Mouse (Mus musculus): ENCODE data around the gene Cpne7. TPM values are rescaled to one million over a fixed set of nuclear protein-coding genes. Genes with fewer than 3 reads are reported as not detected.

Gene Cpne7
- total and polyA plus RNA-seq, 3 experiments, result 3.5 to 4.5 TPM; not detected in 1

DNA sequence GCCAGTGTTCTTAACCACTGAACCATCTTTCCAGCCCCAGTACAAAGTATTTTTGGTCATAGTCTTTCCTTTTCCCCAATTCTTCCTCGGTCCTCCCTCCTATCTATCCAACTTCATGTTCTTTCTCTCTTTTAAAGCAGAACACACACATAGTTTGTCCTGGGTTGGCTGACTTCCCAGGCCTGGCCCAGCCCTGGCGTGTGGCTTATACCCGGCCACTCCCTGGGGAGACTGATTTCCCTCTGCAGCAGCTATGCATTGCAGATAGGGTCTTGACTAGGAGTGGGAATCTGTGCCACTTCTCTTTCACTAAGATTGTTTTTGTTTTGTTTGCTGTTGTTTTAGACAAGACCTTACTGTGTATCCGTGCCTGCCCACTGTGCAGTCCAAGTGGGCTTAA, 46.0 kb upstream of the Cpne7 start:
- Histone ChIP-seq H3K9me3 (replicated peaks; ENCODE audit: insufficient read depth, low read length) (no peaks in the 10 kb centered on the region), H3K4me3 (ENCODE audit: control insufficient read depth in 1 of 2, insufficient read depth in 1 of 2, low read depth in 2 of 2, low read length in 2 of 2) (no peak overlapping the region), H3K4me1 (ENCODE audit: control insufficient read depth in 1 of 2, insufficient read depth in 2 of 2, low read length in 2 of 2) (peaks cover 0 to 8% of the 10 kb centered on the region in 2 experiments; a peak in 3 of 4 replicates), H3K27ac (ENCODE audit: control insufficient read depth, low read depth, low read length) (no peak overlapping the region), H3K9ac (ENCODE audit: control insufficient read depth, low read depth, low read length, poor library complexity, severe bottlenecking) (no peak overlapping the region), H3K27me3 (ENCODE audit: control insufficient read depth in 1 of 2, insufficient read depth in 2 of 2, low read length in 2 of 2) (no peaks in the 10 kb centered on the region), H3K79me2 (ENCODE audit: control insufficient read depth, insufficient read depth, low read length, poor library complexity) (peaks cover 12% of the 10 kb centered on the region), H3K36me3 (ENCODE audit: control insufficient read depth in 1 of 2, insufficient read depth in 2 of 2, low read length in 2 of 2) (peaks cover 3 to 10% of the 10 kb centered on the region in 2 experiments)
- DNase-seq (ENCODE audit: low read depth, low spot score), result no peak
- TF ChIP-seq GABPA (IDR thresholded peaks at IDR 0.05; ENCODE audit: low read depth, low read length), result no peak
- no peak for TF ChIP-seq ETS1 (IDR thresholded peaks at IDR 0.05; ENCODE audit: low read depth, low read length)
- TF ChIP-seq NELFE (IDR thresholded peaks at IDR 0.05; ENCODE audit: low read depth, low read length), result no peak
- no peak for TF ChIP-seq MAFK (IDR thresholded peaks at IDR 0.05; ENCODE audit: borderline replicate concordance, low read depth, low read length)
- TF ChIP-seq E2F4 (IDR thresholded peaks at IDR 0.05; ENCODE audit: borderline replicate concordance, low read depth, low read length), result no peak
- no peak for TF ChIP-seq UBTF (IDR thresholded peaks at IDR 0.05; ENCODE audit: borderline replicate concordance, insufficient read depth, low read depth, low read length)
- no peak for TF ChIP-seq TCF12 (IDR thresholded peaks at IDR 0.05; ENCODE audit: low read depth, low read length)
- no peak for TF ChIP-seq POLR2A (IDR thresholded peaks at IDR 0.05; ENCODE audit: control insufficient read depth in 1 of 2, insufficient read depth in 1 of 2, low read depth in 1 of 2, low read length in 2 of 2, poor library complexity in 1 of 2)
- no peak for TF ChIP-seq HCFC1 (IDR thresholded peaks at IDR 0.05; ENCODE audit: low read depth, low read length)
- no peak for TF ChIP-seq TBP (IDR thresholded peaks at IDR 0.05; ENCODE audit: low read depth, low read length)
- TF ChIP-seq MEF2A (IDR thresholded peaks at IDR 0.05; ENCODE audit: extremely low read depth, insufficient replicate concordance, low read depth, low read length, poor library complexity, severe bottlenecking), result no peak
- TF ChIP-seq EP300 (IDR thresholded peaks at IDR 0.05; ENCODE audit: low read depth in 1 of 2, low read length in 2 of 2), result no peak
- TF ChIP-seq CHD2 (IDR thresholded peaks at IDR 0.05; ENCODE audit: low read length), result no peak

GRCm38 (mm10) chr8:123077213-123077612, 40.0 kb upstream of the Cpne7 start:
- no peak overlapping the region for H3K27ac ChIP-seq (ENCODE audit: control insufficient read depth, low read depth, low read length)
- peak; percentile 66 for DNase-seq (ENCODE audit: low read depth, low spot score)
- no peaks in the 10 kb centered on the region for H3K4me1 ChIP-seq (ENCODE audit: control insufficient read depth in 1 of 2, insufficient read depth in 2 of 2, low read length in 2 of 2)
- no peak overlapping the region for H3K9ac ChIP-seq (ENCODE audit: control insufficient read depth, low read depth, low read length, poor library complexity, severe bottlenecking)
- TF ChIP-seq CHD1 (IDR thresholded peaks at IDR 0.05; ENCODE audit: low read depth, low read length) (no peak), EP300 (IDR thresholded peaks at IDR 0.05; ENCODE audit: low read depth in 1 of 2, low read length in 2 of 2) (0 out of 4 replicates have a peak, but pooled peaks of 1 of the 2 experiments have one; percentile 22), TAL1 (IDR thresholded peaks at IDR 0.05; ENCODE audit: low read length) (peak; percentile 63), KAT2A (conservative IDR thresholded peaks at IDR 0.05; ENCODE audit: low read depth, low read length) (no peak)
- H3K79me2 ChIP-seq (ENCODE audit: control insufficient read depth, insufficient read depth, low read length, poor library complexity), result no peaks in the 10 kb centered on the region
- H3K36me3 ChIP-seq (ENCODE audit: control insufficient read depth in 1 of 2, insufficient read depth in 2 of 2, low read length in 2 of 2), result peaks cover 0 to 3% of the 10 kb centered on the region in 2 experiments; a peak in 2 of 4 replicates
- no peak overlapping the region for H3K4me3 ChIP-seq (ENCODE audit: control insufficient read depth in 1 of 2, insufficient read depth in 1 of 2, low read depth in 2 of 2, low read length in 2 of 2)
- H3K9me3 ChIP-seq (replicated peaks; ENCODE audit: insufficient read depth, low read length), result no peaks in the 10 kb centered on the region
- H3K27me3 ChIP-seq (ENCODE audit: control insufficient read depth in 1 of 2, insufficient read depth in 2 of 2, low read length in 2 of 2), result no peaks in the 10 kb centered on the region
